Mouse (Mus musculus) gastrocnemius, adult 18-20 months (tissue): ENCODE results near the gene Tgif1. TPM values are rescaled to one million over a fixed set of nuclear protein-coding genes. Genes with fewer than 3 reads are reported as not detected.

Experiments used
- DNase-seq: peaks from one replicate; pipeline ENCODE4 v3.0.0; 2021; ENCODE audit warnings: low spot score
- long read RNA-seq, 2 experiments: library from polyadenylated mRNA; stranded (forward); transcript quantifications; one replicate each; pipeline ENCODE4 v2.0.0; 2021
- total RNA-seq, 2 experiments: library from RNA; stranded (reverse); gene quantifications; 2 replicates each; pipeline ENCODE4 v1.2.3; 2021

Tgif1 gene
- total RNA-seq = 1 to 10 TPM; 4.2 to 9.3 TPM
- long read RNA-seq, experiment 1, partial matches to known transcripts = 0 of 3 reads
- long read RNA-seq, experiment 1, other reads (novel, unspliced or antisense) = 0 of 3 reads
- long read RNA-seq, experiment 2, partial matches to known transcripts = 0 of 4 reads
- long read RNA-seq, experiment 2, other reads (novel, unspliced or antisense) = 0 of 4 reads

DNA sequence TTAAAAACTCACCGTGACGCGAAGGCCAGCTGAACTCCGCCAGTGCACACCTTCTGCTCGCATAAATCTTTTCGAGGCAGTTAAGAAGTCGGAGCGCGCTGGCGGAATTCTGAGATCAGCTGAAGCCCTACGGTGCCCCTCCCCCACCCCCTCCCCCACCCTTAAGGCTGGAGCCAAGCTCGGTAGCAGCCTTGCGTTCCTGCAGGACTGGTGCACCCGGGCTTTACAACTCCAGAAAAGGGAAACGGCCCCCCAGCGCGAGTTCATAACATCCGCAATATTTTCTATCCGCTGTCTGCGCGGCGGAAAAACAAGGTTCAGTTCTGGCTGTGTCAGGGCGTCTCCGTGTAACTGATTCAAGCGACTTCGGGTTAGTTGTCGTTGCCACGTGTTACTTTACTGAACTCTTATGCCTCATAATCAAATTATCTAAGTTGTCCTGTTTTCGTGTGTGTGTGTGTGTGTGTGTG is at the start of gene Tgif1:
Gene Tgif1, minus strand, starts transcription at position 111 of the 470 bp plus-strand sequence.
- no peak for DNase-seq

DNA sequence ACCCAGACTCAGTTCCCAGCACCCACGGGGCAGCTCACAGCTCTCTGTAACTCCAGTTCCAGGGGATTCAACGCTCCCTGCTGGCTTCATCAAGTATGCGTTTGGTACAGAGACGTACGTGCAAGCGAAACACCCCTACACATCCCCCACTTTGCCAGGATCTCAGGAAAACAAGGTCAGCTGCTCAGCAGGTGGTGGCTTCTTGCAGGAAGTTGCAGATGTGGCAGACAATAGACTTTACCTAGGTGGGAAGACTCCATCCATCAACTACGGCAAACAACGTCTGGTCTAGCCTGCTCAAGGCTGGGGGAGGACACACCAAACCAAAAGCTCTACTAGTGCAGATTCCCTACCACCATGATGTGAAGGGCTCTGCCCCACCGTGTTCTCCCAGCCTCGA is 47.3 kb upstream of the Tgif1 start:
- no peak for DNase-seq

DNA sequence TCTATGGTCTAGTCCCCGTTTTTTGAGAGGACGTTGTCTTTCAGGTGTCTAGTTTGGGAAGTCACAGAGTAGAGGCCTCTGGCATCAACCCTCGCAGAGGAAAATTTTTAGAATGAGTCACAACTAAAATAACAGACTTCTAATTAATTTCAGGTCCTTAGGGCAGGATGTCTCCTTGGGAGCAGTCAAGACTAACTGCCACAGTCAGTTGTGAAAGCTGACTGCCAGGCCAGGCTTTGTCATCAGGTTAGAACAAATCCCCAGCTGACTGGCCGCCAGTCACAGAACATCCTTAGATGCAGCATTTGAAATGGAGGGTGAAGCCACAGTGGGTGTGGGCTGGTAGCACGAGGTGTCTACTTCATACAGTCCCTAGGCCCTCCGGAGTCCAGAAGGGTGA is 46.3 kb upstream of the Tgif1 start:
- DNase-seq = no peak

DNA sequence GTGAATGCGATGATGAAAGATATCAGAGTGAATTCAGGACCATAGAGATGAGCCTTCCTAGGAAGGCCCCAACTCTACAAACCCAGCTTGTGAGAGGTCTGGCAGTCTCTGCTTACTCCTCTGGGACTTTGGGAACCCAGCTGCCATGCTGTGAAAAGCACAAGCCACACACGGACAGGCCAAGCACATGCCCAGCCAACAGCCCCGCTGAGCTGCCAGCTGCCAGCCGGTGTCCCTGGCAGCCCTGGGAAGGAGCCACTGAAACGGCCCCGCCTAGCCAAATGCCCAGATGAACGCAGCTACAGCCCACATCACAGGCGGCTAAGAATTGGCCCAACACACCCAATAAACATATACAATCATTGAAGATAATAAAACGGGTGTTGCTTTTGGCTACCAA is 41.5 kb upstream of the Tgif1 start:
- peak; percentile 48 for DNase-seq

DNA sequence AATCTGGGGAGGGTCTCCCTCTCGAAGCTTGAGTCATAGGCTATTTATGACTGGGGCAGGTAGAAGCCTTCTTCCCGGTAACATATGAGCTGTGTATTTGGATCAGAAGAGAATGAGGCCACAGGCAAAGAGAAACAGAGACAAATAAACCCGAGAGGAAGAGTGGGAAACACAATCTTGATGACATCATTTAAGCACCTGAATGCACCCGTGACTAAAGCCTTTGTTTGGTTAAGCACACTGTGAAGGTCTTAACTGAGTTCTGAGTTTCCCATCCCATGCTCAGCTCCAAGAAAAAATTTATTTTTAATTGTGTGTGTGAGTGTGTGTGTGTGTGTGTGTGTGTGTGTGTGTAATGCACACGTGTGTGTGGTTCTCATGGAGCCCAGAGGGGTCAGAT is 39.8 kb upstream of the Tgif1 start:
- no peak for DNase-seq

DNA sequence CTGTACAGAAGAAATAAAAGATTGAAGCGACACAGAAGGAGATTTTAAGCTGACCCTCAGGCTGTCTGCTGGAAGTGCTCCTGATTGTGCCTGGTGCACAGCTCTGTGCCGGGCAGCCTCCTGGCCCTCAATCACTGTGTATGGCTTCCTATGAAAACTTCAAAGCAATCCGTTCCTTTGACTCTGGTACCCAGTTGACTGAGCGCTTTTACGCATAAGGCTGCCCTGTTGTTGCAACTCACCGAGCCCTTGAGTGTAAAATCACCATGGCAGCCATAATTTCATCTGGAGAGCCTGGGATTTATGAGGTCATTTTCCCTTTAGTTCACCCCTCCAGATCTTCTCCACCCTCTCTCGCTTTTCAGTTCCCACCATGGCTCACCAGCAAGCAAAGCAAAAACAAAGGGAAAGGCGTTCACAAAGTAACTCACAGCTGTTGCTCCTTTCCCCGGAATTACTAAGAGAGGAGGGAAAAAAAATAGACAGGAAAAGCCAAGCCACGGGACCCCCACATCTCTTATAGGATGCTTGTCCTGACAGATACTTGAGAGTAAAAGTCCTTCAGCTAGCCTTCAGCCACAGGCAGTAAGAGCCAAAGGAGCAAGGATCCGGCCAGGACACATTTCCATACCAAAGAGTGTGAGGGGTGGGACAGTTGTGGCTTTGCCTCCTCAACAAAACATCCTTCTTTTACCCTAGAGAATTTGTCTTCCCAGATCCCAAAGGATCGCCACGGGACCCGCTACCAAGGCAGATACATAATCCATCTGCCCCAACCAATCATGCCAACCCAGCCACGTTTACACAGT is 39.1 kb upstream of the Tgif1 start:
- no peak for DNase-seq

DNA sequence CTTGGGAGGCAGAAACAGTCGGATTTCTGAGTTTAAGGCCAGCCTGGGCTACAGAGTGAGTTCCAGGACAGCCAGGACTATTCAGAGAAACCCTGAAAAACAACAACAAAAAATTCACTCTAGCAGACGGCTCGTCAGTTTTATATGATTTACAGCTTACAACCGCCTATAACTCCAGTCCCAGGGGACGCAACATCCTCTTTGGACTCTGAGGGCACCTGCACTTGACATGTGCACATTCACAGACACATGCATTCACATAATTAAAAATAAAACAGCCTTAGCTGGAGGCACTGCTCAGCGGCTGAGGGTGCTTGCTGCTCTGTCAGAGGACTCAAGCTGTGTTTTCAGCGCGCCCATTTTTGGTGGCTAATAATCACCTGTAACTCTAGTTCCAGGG is 37.2 kb upstream of the Tgif1 start:
- DNase-seq = no peak

DNA sequence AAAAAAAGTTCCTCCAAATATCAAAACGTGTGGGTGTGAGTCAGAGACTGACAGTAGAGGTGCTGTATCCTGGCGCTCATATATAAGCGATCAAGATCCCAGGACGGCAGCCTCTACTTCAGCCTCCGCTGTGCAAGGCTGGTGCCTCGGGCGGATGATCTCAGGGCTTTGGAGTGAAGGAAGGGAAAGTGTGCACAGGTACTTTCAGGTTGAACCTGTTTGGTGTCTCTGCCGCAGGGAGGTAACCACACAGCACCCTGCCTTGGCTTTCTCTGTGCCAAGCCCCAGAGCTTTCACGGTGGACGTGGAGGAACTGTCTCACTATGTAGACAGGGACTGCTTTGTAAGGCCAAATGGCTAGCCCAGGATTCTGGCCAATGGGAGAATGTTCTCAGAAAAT is 35.3 kb upstream of the Tgif1 start:
- no peak for DNase-seq

DNA sequence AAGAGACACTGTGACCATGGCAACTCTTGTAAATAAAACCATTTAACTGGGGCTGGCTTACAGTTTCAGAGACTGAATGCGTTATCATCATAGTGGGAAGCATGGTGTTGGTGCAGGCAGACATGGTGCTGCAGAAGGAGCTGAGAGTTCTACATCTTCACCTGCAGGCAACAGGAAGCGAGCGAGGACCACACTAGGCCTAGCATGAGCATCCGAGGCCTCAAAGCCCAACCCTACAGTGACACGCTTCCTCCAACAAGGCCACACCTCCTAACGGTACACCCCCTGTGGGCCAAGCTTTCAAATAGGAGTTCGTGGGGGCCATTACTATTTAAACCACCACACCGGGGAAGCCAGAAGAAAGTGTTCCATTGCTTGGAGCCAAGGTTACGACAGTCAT is 34.5 kb upstream of the Tgif1 start:
- DNase-seq = no peak

DNA sequence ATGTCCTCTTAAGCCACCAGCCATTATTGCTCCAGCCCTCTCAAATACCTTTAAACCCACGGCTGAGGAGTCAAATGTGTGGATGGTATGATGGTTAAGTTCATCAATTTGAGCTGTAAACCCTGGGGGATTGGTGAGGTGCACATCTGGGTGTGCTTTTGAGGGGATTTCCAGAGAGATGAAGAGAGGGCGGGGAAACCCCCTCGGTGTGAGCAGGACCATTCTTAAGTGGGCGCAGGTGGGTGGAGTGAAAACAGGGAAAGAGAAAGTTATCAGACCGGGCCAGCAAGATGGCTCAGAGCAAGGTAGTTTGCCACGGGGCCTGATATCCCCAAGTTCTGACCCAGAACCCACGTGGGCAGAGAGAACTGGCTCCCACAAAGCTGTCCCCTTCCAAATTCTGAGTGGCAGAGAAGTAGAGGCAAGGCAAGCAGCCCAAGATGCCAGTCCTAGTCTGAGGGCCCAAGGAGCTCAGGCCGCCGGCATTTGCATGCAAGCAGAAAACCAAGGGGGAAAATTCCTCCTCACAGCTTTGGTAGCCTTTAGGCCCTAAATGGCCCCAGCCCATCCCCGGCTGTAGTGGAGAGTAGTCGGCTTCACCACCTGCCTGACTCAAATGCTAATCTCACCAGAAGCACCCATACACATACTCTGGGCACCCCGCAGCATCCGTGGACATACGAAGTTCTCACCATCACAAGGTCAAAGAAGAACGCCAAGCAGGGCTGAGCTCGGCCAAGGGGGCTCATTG is 33.5 kb upstream of the Tgif1 start:
- DNase-seq = no peak

DNA sequence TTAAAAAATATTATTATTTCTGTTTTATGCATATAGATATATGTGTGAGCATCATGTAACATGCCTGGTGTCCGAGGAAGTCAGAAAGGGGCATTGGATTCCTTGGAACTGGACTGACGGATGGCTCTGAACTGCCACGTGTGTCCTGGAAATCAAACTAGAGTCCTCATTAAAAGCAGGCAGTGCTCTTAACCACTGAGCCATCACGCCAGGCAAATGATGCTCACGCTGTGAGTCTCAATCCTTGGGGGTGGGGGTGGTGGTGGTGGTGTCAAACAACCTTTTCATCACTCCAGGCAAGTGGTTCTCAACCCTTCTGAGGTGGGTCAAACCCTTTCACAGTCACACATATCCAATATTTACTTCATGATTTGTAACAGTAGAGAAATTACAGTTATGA is 32.5 kb upstream of the Tgif1 start:
- no peak for DNase-seq

DNA sequence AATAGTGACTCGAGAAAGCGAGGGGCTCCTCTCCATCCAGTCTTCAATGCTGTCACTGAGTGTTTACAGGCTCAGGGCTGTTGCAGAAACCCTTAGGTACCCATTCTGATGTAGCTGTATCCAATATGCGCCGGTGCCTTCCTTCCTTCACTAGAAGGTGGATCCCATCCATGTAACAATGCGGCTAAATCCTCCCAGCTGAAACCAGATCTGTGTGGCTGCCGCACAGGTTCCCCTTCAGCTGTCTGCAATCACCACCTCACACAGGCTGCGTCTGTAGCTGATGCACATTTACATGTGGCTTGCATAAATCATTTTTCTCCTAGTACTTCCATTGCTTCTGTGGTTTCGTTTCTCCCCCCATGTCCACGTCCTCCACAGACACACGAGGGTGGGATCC is 28.6 kb upstream of the Tgif1 start:
- no peak for DNase-seq

DNA sequence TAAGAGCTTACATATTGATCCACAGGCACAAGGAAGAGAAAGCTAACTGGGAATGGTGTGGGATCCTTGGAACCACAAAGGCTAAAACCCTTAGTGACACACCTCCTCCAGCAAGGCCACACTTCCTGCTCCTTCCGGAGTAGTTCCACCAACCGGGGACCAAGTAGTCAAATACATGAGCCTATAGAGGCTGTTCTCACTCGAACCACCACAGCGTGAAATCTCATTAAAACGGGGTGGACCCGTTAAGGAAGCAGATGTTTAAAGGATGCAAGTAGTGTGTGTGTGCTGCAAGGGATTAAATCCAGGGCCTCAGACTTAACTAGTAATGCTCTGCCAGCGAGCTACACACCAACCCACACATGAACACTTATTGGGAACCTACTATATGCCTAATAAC is 27.8 kb upstream of the Tgif1 start:
- no peak for DNase-seq

DNA sequence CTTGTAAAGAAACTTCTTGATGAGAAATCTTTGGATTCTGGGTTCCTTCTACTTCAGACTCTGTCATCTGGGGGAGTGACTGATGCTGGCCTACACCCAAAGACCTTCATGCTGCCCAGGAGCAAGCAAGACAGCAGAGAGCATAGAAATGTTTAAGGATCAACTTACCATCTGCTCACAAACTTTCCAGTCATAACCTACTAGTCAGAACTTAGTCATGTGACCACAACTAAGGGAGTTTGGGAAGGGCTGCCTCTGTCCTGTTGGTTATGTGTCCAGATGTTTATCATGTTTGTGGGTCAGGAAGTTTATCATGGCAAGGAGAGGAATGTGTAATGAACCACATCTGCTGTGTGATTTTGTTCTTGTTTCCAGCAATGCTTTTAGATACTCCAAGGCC is 24.9 kb upstream of the Tgif1 start:
- DNase-seq = no peak

DNA sequence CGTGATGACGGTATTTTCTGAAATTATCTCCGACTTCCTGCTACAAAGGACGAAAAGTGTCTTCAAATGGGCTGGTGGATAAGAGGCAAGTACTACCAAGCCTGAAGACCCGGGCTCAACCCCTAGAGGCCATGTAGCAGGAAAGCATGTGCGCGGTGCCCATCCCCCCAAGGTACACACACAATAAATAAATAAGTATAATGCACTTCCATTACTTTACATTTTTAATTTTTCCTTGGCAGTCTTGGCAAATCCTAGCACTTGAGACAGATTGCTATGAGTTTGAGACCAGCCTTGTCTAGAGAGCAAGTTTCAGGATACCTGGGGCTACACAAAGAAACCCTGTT is 20.4 kb upstream of the Tgif1 start:
- DNase-seq = no peak

DNA sequence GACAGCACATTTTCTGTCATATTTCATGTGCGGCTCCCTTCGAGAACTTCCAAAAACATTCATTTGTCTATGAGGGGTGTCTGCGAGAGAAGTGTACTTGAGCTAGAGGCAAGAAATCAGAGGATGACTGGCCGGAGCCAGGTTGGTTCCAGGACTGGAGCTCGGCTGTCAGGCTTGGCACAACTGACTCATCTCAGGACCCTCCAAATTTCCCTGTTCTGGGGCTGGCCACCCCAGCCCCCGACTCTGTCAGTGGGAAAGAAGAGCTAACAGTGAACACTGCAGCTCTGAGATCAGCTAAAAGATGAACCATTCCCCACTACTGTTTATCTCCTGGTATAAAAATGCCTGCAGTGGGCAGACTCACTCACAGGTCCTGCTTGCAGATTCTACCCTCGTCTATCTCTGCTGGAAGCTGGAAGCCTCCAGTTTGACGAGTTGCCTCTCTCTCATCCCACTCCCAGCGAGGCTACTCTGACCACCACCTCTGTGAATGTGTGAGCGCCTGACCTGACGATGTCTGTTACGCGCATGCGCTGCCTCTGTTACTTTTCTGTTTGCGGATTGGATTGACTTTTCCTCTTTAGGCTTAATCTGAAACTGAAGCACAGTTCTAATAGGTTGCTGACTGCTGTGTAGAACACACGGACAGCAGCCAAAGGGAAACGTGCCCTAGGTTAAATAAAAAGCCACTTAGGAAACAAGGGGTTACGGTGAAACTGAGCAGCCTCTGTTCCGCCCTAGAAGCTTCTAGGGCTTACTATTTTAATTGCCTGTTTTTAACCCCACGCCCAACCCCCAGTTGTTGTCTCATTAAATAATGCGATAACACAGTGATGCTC is 19.8 kb upstream of the Tgif1 start:
- DNase-seq = no peak

DNA sequence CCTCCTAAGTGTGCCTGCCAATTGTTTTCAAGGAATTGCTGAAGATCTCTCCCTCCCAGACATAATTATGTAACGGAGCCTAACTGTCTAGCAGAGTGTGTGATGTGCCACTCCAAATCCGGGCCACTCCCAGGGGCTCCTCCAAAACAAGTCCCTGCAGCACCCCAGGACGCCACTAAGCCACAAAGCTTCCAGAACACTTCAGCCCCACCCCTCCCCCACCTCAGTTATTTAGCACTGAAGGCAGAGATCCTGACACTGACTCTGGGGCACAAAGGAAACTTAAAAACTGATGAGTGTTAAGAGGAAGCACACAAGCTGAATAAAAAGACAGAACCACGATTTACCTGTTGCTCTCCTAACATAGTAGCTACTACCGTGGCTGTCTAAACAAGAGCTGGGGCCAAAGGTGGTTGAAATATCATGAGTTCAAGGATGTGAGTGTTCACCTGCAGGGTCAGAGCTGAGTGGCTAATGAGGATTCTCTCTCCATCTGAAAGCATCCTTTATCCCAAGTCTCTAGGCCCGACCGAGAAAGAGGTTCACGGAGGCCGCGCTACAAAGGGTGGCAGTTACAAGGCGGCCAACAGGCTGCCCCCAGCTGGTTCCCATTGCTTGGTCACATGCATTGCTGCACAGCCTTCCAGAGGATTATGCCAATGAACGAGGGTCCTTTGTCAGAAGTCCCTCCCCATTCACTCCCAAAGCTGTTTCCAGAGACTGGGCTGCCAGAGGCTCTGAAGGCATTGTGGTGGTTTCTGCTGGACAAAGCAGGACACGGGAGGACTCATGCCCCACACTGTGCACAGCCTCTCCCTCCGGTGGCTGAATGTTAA is 19.0 kb upstream of the Tgif1 start:
- DNase-seq = no peak

DNA sequence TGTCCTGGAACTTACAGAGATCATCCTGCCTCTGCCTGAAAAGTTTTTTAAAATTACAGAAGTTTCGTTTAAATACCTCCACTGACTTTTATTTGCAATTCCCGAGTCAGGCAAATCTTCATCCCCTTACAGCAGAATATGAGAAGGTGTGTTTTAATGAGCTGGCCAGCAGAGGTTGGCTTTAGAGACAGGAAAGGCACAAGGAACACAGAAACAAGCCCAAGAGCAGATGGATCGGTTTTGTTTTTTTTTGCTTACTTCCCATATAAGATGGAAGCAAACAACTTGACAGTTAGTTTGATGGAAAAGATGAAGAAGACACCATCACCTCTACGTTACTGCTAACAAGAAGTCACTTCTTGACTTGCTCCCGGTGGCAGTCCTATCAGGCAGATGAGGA is 18.3 kb upstream of the Tgif1 start:
- DNase-seq = no peak

DNA sequence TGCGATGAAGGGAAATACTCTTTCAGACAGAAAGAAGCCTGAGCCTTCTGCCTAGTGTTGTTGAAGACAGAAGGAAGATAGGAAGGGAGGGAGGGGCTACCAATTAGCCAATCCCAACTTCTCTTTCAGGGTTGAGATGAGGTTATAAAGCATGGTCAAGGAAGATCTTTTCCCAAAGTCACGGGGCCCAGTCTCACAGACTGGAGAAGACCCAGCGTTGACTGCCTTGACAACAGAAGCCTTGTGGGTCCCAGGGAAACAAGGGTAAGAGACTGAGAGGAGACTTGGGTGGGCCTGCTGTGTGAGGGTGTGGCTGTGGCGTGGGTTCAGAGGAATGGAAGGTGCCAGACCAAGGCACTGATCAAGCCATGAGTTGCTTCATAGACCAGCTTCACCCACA is 17.2 kb upstream of the Tgif1 start:
- no peak for DNase-seq

DNA sequence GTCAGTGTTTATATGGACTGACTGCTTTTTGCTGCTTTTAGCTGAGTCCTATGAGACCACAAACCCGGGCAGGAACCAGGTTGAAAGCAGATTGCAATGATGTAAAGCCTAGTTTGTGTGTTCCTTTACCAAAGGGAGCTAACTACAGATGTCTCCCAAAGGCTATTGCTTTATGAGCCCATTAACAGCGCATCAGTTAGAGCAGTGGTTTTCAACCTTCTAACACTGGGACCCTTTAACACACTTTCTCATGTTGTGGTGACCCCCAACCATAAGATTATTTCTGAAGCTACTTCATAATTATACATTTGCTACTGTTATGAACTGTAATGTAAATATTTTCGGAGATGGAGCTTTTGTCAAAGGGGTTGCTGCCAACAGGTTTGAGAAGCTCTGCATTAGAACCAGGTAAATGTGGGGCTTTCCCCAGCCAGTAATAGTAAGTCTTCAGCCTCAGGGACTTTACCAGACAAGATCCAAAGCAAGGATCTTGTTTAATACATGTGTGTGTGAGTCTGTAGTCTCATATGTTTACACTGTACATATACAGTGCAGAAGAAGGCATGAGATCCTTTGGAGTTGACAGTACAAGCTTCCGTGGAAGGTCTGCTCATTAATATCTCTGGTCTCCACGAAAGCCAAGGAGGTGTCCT is 15.4 kb upstream of the Tgif1 start:
- DNase-seq = no peak
